Mouse (Mus musculus) liver, embryonic 11.5 days (tissue): Measurements from ENCODE around the gene Lingo1. TPM values are rescaled to one million over a fixed set of nuclear protein-coding genes. Genes with fewer than 3 reads are reported as not detected.

ENCODE experiments used
- ATAC-seq: fragments of 200-750 bp; cut with Nextera tagmentation; replicated peaks from 2 replicates; pipeline ENCODE4 v1.8.0; 2017; ENCODE audit warnings: moderate number of reproducible peaks, mild to moderate bottlenecking, moderate TSS enrichment, moderate library complexity; ENCODE audit not compliant: low FRiP score
- DNase-seq: peaks from one replicate; pipeline ENCODE4 v3.0.0-alpha.2; 2017; ENCODE audit warnings: low spot score
- H3K27ac ChIP-seq: fragments of 300-500 bp; sonication (generic); 2 replicates; pipeline ENCODE4 v1.5.1; 2014; ENCODE audit warnings: mild to moderate bottlenecking, low read depth, low read length, control low read depth
- H3K27me3 ChIP-seq: fragments of 300-500 bp; sonication (generic); replicated peaks from 2 replicates; pipeline ENCODE4 v1.6.1; 2014; ENCODE audit warnings: low read length, mixed read lengths; ENCODE audit not compliant: control insufficient read depth, insufficient read depth
- H3K36me3 ChIP-seq: fragments of 300-500 bp; sonication (generic); 2 replicates; pipeline ENCODE4 v1.6.1; 2014; ENCODE audit warnings: mild to moderate bottlenecking, low read length, moderate library complexity, mixed read lengths; ENCODE audit not compliant: control insufficient read depth, insufficient read depth
- H3K4me1 ChIP-seq: fragments of 300-500 bp; sonication (generic); replicated peaks from 2 replicates; pipeline ENCODE4 v1.6.1; 2014; ENCODE audit warnings: low read length, mixed read lengths; ENCODE audit not compliant: control insufficient read depth, insufficient read depth
- H3K4me2 ChIP-seq: fragments of 300-500 bp; sonication (generic); 2 replicates; pipeline ENCODE4 v1.6.1; 2014; ENCODE audit warnings: mild to moderate bottlenecking, control low read depth, moderate library complexity
- H3K4me3 ChIP-seq: fragments of 300-500 bp; sonication (generic); 2 replicates; pipeline ENCODE4 v1.5.1; 2014; ENCODE audit warnings: low read depth, low read length, control low read depth
- H3K9ac ChIP-seq: fragments of 300-500 bp; sonication (generic); 2 replicates; pipeline ENCODE4 v1.6.1; 2014; ENCODE audit warnings: low read depth, low read length, control low read depth
- H3K9me3 ChIP-seq: fragments of 300-500 bp; sonication (generic); 2 replicates; pipeline ENCODE4 v1.6.1; 2016; ENCODE audit warnings: low read length, inconsistent platforms, mixed read lengths; ENCODE audit not compliant: control insufficient read depth
- WGBS: fragments of 180-500 bp; shearing (Covaris S2); extraction: QIAGEN DNeasy Blood & Tissue Kit; methylation state at CpG from one replicate; pipeline ENCODE4 v1.1.7; 2014; 5-methylcytosine and 5-hydroxymethylcytosine counted together
- polyA plus RNA-seq: library from polyadenylated mRNA; unstranded; fragments of >200 nt; fragmentation: Nextera tagmentation; extraction: Ambion mirVana; gene quantifications from 2 replicates; pipeline ENCODE4 v1.2.1, GENCODE M21; 2014

Lingo1 gene
- polyA plus RNA-seq, 1 experiment from 2014 or later: 2.6 TPM

- Histone ChIP-seq H3K4me2 (no peak overlapping the region), H3K36me3 (no peaks in the 10 kb centered on the region)
Measured at GRCm38 (mm10) chr9:56620512-56621371, 175.5 kb downstream of the Lingo1 start.

DNA sequence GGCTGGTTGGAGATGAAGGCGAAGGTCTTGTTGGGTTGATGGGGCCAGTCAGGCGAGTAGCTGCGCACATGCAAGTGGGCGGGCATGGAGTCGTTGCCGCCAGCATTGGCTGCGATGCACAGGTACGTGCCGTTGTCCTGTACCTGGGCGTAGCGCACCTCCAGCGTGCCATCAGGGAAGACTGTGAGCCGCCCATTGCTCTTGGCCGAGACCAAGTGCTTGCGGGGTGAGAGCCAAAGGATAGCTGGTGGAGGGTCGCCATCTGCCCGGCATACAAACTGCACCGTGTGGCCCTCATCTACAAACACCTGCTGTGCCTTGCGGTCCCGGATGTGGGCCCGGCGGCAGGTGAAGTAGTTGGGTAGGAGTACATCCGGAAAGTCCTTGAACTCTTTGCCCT is 176.6 kb downstream of the Lingo1 start:
- Histone ChIP-seq H3K27me3 (peaks cover 42% of the 10 kb centered on the region), H3K4me3 (no peak overlapping the region), H3K9ac (no peak overlapping the region), H3K9me3 (no peaks in the 10 kb centered on the region), H3K36me3 (no peaks in the 10 kb centered on the region), H3K4me1 (peaks cover 2% of the 10 kb centered on the region; the same call in 1 of the 2 replicates), H3K27ac (no peak overlapping the region), H3K4me2 (no peak overlapping the region)
- ATAC-seq (no peak), DNase-seq (no peak)
- WGBS: 51% methylated on average over 23 of the region's 23 CpGs

More at GRCm38 (mm10) chr9:56620512-56621371, 175.5 kb downstream of the Lingo1 start:
- H3K9ac ChIP-seq: no peak overlapping the region
- WGBS: 16% methylated on average over 42 of the region's 42 CpGs
- no peak overlapping the region for H3K27ac ChIP-seq
- DNase-seq: no peak
- H3K9me3 ChIP-seq: no peaks in the 10 kb centered on the region
- ATAC-seq: no peak
- peaks cover 2% of the 10 kb centered on the region; the same call in 1 of the 2 replicates for H3K4me1 ChIP-seq
- H3K4me3 ChIP-seq: no peak overlapping the region
- peaks cover 42% of the 10 kb centered on the region for H3K27me3 ChIP-seq

DNA sequence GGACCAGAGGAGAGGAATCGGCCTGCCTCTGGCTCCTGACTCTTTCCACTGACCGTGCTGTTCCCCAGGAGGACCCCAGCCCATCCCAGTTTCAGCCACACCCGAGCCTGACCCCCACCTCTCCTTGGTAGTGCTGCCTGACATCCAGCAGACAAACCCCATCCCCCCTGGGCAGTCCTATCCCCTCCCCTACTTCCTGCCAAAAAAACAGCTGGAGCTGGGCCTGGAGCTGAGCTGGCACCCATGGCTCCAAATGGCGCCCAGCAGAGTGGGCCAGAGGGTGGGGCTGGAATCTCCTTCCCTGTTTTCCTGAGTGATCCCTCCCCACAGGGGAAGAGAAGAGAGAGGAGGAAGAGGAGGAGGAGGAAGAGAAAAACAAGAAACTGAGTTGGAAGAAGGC is 177.6 kb downstream of the Lingo1 start:
- no peak overlapping the region for H3K27ac ChIP-seq
- no peak overlapping the region for H3K4me2 ChIP-seq
- H3K9me3 ChIP-seq: no peaks in the 10 kb centered on the region
- ATAC-seq (no peak), DNase-seq (no peak)
- H3K4me3 ChIP-seq: no peak overlapping the region
- no peaks in the 10 kb centered on the region for H3K36me3 ChIP-seq
- H3K4me1 ChIP-seq: peaks cover 2% of the 10 kb centered on the region; the same call in 1 of the 2 replicates
- no peak overlapping the region for H3K9ac ChIP-seq
- peaks cover 39% of the 10 kb centered on the region for H3K27me3 ChIP-seq
- WGBS: 66% methylated on average over 4 of the region's 4 CpGs

- Histone ChIP-seq H3K9me3 (no peaks in the 10 kb centered on the region), H3K4me2 (no peak overlapping the region), H3K27me3 (peaks cover 23% of the 10 kb centered on the region), H3K36me3 (no peaks in the 10 kb centered on the region), H3K4me3 (no peak overlapping the region), H3K4me1 (0 out of 2 replicates have a peak, but pooled peaks cover under 1% of the 10 kb centered on the region), H3K9ac (no peak overlapping the region), H3K27ac (no peak overlapping the region)
- DNase-seq (no peak), ATAC-seq (no peak)
- WGBS: 73% methylated on average over 3 of the region's 3 CpGs
Measured at GRCm38 (mm10) chr9:56616061-56616460, 180.2 kb downstream of the Lingo1 start.

DNA sequence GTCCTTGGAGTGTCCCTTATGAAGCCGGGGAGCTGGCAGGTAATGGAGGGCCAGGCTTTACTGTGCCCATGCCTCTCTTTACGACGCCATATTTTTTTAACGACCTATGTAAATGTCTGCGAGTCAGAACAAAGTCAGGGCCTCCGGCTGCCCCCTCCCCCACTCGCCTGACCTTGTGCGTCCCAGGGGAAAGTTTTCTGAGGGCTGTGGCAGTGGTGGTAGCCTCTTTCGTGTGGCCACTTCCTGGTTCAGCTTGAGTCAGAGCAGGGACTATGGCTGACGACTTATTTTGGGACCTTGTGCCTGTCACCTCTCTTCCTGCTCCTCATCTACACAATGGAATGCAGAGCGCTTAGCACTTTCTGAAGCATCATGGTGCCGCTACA is 183.5 kb downstream of the Lingo1 start:
- Histone ChIP-seq H3K4me1 (peaks cover 4% of the 10 kb centered on the region; the same call in 1 of the 2 replicates), H3K9me3 (no peaks in the 10 kb centered on the region), H3K4me3 (no peak overlapping the region), H3K27ac (no peak overlapping the region), H3K9ac (no peak overlapping the region), H3K4me2 (no peak overlapping the region), H3K36me3 (no peaks in the 10 kb centered on the region), H3K27me3 (peaks cover 8% of the 10 kb centered on the region; the same call in 1 of the 2 replicates)
- ATAC-seq (no peak), DNase-seq (no peak)
- 39% methylated on average over 12 of the region's 12 CpGs for WGBS

- no peak for ATAC-seq
- DNase-seq: no peak
- H3K9ac ChIP-seq: no peak overlapping the region
- no peaks in the 10 kb centered on the region for H3K9me3 ChIP-seq
- H3K4me2 ChIP-seq: no peak overlapping the region
- H3K27me3 ChIP-seq: peaks cover 8% of the 10 kb centered on the region; the same call in 1 of the 2 replicates
- H3K4me3 ChIP-seq: no peak overlapping the region
- peaks cover 4% of the 10 kb centered on the region; the same call in 1 of the 2 replicates for H3K4me1 ChIP-seq
- H3K36me3 ChIP-seq: no peaks in the 10 kb centered on the region
- 81% methylated on average over 8 of the region's 8 CpGs for WGBS
- no peak overlapping the region for H3K27ac ChIP-seq
Measured at GRCm38 (mm10) chr9:56611912-56612797, 184.1 kb downstream of the Lingo1 start.

DNA sequence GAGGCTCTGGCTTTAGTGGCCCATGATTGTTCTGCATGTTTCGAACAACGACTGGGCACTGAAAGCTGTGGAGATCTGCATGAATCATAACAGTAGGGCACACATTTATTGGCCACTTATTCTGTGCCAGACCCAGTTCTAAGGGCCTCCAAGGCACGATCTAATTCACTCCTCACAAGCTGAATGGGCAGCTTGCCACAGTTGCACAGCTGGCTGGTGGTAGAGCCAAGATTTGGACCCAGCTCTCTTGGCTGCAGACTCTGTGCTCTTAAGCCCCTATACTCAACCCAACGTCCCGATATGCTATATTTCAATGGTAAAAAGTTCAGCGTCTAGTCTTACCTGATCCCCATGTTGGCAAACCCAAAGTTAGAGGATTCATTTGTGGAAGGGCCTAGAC is 185.3 kb downstream of the Lingo1 start:
- WGBS: 87% methylated on average over 6 of the region's 6 CpGs

DNA sequence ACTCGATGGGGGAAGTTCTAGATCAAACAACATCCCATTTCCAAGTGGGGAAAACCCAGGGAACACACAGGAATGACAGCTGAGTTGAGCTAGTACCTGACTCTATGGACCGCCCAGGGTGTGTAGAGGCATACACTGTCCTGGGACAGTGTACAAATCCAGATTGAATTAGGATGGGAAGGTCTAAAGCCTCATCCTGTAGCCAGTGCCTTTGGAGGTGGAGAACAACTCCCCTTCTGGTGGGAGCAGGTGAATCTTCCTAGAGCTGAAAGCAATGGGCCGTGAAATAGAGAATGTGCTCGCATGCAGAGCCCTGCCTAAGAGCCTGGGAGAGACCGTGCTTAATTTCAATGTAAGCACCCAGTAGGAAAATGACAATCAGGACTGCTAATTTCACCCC is 185.8 kb downstream of the Lingo1 start:
- Histone ChIP-seq H3K4me3 (no peak overlapping the region), H3K9ac (no peak overlapping the region), H3K9me3 (no peaks in the 10 kb centered on the region), H3K4me2 (no peak overlapping the region), H3K36me3 (no peaks in the 10 kb centered on the region), H3K4me1 (peaks cover 4% of the 10 kb centered on the region; the same call in 1 of the 2 replicates), H3K27ac (no peak overlapping the region), H3K27me3 (peaks cover 8% of the 10 kb centered on the region; the same call in 1 of the 2 replicates)
- DNase-seq: no peak
- 75% methylated on average over 5 of the region's 5 CpGs for WGBS
- ATAC-seq: no peak

More for the DNA sequence above, 185.3 kb downstream of the Lingo1 start:
- ATAC-seq (no peak), DNase-seq (no peak)
- no peaks in the 10 kb centered on the region for H3K9me3 ChIP-seq
- H3K9ac ChIP-seq: no peak overlapping the region
- peaks cover 8% of the 10 kb centered on the region; the same call in 1 of the 2 replicates for H3K27me3 ChIP-seq
- no peak overlapping the region for H3K4me2 ChIP-seq
- H3K36me3 ChIP-seq: no peaks in the 10 kb centered on the region
- peaks cover 4% of the 10 kb centered on the region; the same call in 1 of the 2 replicates for H3K4me1 ChIP-seq
- no peak overlapping the region for H3K27ac ChIP-seq
- H3K4me3 ChIP-seq: no peak overlapping the region
